Comparison of ENCODE assay signal across 8 mouse cellular contexts in the genomic region with DNA sequence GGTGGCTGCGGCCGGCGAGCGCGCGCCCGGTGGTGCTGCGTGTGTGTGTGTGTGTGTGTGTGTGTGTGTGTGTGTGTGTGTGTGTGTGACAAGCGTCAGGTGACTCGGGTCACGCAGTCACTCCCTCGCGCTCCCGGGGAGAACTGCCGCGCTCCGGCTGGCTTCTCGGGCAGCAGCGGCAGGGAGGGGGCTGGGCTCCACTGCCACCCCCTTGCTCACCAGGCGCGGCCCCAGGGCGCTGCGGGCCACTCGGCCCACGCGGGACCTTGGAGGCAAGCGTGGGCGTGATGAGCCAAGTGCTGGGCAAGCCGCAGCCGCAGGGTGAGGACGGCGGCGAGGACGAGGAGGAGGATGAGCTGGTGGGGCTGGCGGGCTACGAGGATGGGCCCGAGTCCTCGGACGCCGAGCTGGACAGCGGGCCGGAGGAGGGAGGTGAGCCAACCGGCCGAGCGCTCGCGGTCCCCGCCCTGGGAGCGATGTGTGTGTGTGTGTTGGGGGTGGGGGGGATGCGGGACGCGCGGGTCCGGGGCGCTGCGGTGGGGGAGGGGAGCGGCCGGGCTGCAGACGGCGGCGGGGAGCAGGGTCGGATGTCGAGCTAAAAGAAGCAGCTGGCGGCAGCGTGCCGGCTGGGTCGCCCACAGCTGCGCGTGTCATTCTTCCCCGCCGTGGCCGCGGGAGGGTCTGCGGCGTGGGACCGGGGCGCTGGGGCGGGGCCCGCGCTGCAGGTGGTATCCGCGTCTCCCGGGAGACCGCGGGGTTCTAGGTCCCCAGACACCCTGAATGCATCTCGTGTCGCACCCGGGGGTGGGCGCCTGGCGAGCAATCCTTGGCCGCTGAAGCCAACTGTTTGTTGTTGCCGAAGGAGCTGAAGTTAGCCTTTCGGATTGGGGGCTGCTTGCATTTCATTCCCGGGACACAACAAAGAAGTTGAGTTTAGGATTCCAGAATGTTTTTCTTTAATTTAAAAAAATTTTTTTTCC. TPM values are rescaled to one million over a fixed set of nuclear protein-coding genes. Genes with fewer than 3 reads are reported as not detected.
A peak's percentile ranks its signal among the peaks of the same experiment; 100 is the strongest.
DNase-seq lines count a peak whose midpoint lies in the region; ATAC-seq and TF ChIP-seq lines count a peak whose summit lies in the region.

No protein-coding gene starts in this region.

- peak overlapping the region; percentile 80 for H3K9ac ChIP-seq in ES-E14 (ENCODE audit: insufficient read depth, low read depth, low read length, poor library complexity, severe bottlenecking)
- peak overlapping the region; percentile 43 for H3K9ac ChIP-seq in lung, embryonic 15.5 days

- peak; percentile 44 for TF ChIP-seq POLR2A in cerebellum, adult 2 months (IDR thresholded peaks at IDR 0.05; ENCODE audit: borderline replicate concordance, insufficient read depth, low read length)

- peak overlapping the region; percentile 4 for H3K27ac ChIP-seq in ES-E14 (ENCODE audit: insufficient read depth, low read depth, low read length, poor library complexity, severe bottlenecking)
- peak overlapping the region; percentile 72 for H3K27ac ChIP-seq in cerebellum, adult 2 months (ENCODE audit: insufficient read depth, low read length)
- no peak overlapping the region for H3K27ac ChIP-seq in lung, embryonic 15.5 days

- peak overlapping the region; percentile 79 to 80 for H3K4me3 ChIP-seq in ES-E14 (ENCODE audit: insufficient read depth in 1 of 2, low read depth in 1 of 2, low read length in 2 of 2, poor library complexity in 1 of 2, severe bottlenecking in 1 of 2)
- H3K4me3 ChIP-seq in cerebellum, adult 2 months (replicated peaks; ENCODE audit: insufficient read depth, low read depth, low read length), result peak overlapping the region; percentile 68
- peak overlapping the region; percentile 62 for H3K4me3 ChIP-seq in lung, embryonic 15.5 days

- in situ Hi-C loops in ES-E14 (cut with MboI; ENCODE audit: low sequenced_read_pairs in 2 of 2, unreplicated experiment in 2 of 2), result no loop called here

- no peak for TF ChIP-seq CTCF in cerebellum, adult 2 months (IDR thresholded peaks at IDR 0.05; ENCODE audit: borderline replicate concordance, insufficient read depth, low read depth, low read length)

- DNase-seq in ES-E14 (ENCODE audit: low read depth, low spot score), result no peak
- peak; percentile 82 to 87 for DNase-seq in cerebellum, adult 2 months
- peak; percentile 74 for DNase-seq in heart, postnatal 4 days
- peak; percentile 63 for DNase-seq in layer of hippocampus, adult 9-11 months
- peak; percentile 19 for DNase-seq in ovary, postnatal 10 days (ENCODE audit: low spot score)
- DNase-seq in thymus, postnatal 10 days (ENCODE audit: low spot score in 2 of 2), result peak; percentile 76 to 81

- ATAC-seq in frontal cortex, adult (ENCODE audit: low TSS enrichment), result peak; percentile 41
- peak; percentile 69 for ATAC-seq in lung, embryonic 15.5 days (ENCODE audit: borderline replicate concordance, extremely low read depth, low FRiP score, low TSS enrichment)

- H3K4me1 ChIP-seq in ES-E14 (ENCODE audit: control insufficient read depth in 2 of 2, insufficient read depth in 2 of 2, low read length in 2 of 2, poor library complexity in 1 of 2), result peaks cover 4 to 25% of the 10 kb centered on the region in 2 experiments; a peak in 2 of 4 replicates
- H3K4me1 ChIP-seq in cerebellum, adult 2 months (ENCODE audit: control insufficient read depth, insufficient read depth, low read length), result peaks cover 2% of the 10 kb centered on the region; the same call in 1 of the 2 replicates
- peaks cover 16% of the 10 kb centered on the region for H3K4me1 ChIP-seq in lung, embryonic 15.5 days

- H3K27me3 ChIP-seq in cerebellum, adult 2 months (ENCODE audit: control insufficient read depth, insufficient read depth, low read length), result no peaks in the 10 kb centered on the region
- peaks cover 39% of the 10 kb centered on the region for H3K27me3 ChIP-seq in lung, embryonic 15.5 days

- no peaks in the 10 kb centered on the region for H3K9me3 ChIP-seq in ES-E14 (ENCODE audit: control insufficient read depth, insufficient read depth, low read depth, low read length)
- H3K9me3 ChIP-seq in lung, embryonic 15.5 days, result no peaks in the 10 kb centered on the region

- H3K4me2 ChIP-seq in lung, embryonic 15.5 days, result peak overlapping the region; percentile 100

- H3K36me3 ChIP-seq in ES-E14 (ENCODE audit: control insufficient read depth, insufficient read depth, low read length, poor library complexity, severe bottlenecking), result no peaks in the 10 kb centered on the region
- no peaks in the 10 kb centered on the region for H3K36me3 ChIP-seq in lung, embryonic 15.5 days

- WGBS in cerebellum, adult 2 months, result under 1% methylated on average over 83 of the region's 94 CpGs
- WGBS in lung, embryonic 15.5 days, result under 1% methylated on average over 85 of the region's 94 CpGs

TF ChIP-seq in ES-E14, 5 proteins besides CTCF, POLR2A, EP300 and RAD21:
- TF ChIP-seq ZNF384 (IDR thresholded peaks at IDR 0.05; ENCODE audit: low read depth, low read length), result no peak
- TF ChIP-seq HCFC1 (IDR thresholded peaks at IDR 0.05; ENCODE audit: borderline replicate concordance, insufficient read depth, low read length), result no peak

RNA-seq across cellular contexts. Expression of a gene that starts 0.6 kb away (rescaled TPM):
- 14.4 and 15.0 TPM in 2 replicates for total RNA-seq in ES-E14 (2012; rRNA removed)
- 45.4 and 51.7 TPM in 2 replicates for polyA plus RNA-seq in cerebellum, adult 2 months (2012; rRNA removed)
- 10 to 100 TPM; 81.7 to 84.3 TPM for total RNA-seq in heart, postnatal 4 days (2021)
- 2.6 and 2.7 TPM in 2 replicates for polyA plus RNA-seq in lung, embryonic 15.5 days (2015; fragmentation: Nextera tagmentation; extraction: Ambion mirVana)

RNA-seq across cellular contexts. Expression of a gene that starts 32.8 kb away (rescaled TPM):
- 7.8 TPM in 2 replicates for total RNA-seq in ES-E14 (2012; rRNA removed)
- 7.7 and 9.4 TPM in 2 replicates for polyA plus RNA-seq in cerebellum, adult 2 months (2012; rRNA removed)
- total RNA-seq in heart, postnatal 4 days (2021), result 1 to 10 TPM; 7.2 to 8.2 TPM
- 3.0 and 4.0 TPM in 2 replicates for polyA plus RNA-seq in lung, embryonic 15.5 days (2015; fragmentation: Nextera tagmentation; extraction: Ambion mirVana)

RNA-seq across cellular contexts. Expression of a gene that starts 47.8 kb away (rescaled TPM):
- total RNA-seq in ES-E14 (2012; rRNA removed), result 8.5 and 15.3 TPM in 2 replicates
- 78.9 and 80.8 TPM in 2 replicates for polyA plus RNA-seq in cerebellum, adult 2 months (2012; rRNA removed)
- 10 to 100 TPM; 44.9 to 46.6 TPM for total RNA-seq in heart, postnatal 4 days (2021)
- polyA plus RNA-seq in lung, embryonic 15.5 days (2015; fragmentation: Nextera tagmentation; extraction: Ambion mirVana), result 48.3 and 52.9 TPM in 2 replicates
